Mouse (Mus musculus): ENCODE data around the gene Tgfbi. TPM values are rescaled to one million over a fixed set of nuclear protein-coding genes. Genes with fewer than 3 reads are reported as not detected.
A peak's percentile ranks its signal among the peaks of the same experiment; 100 is the strongest.

Gene Tgfbi
- polyA plus RNA-seq, 1 experiment from 2014 or later, result 408 TPM

DNA sequence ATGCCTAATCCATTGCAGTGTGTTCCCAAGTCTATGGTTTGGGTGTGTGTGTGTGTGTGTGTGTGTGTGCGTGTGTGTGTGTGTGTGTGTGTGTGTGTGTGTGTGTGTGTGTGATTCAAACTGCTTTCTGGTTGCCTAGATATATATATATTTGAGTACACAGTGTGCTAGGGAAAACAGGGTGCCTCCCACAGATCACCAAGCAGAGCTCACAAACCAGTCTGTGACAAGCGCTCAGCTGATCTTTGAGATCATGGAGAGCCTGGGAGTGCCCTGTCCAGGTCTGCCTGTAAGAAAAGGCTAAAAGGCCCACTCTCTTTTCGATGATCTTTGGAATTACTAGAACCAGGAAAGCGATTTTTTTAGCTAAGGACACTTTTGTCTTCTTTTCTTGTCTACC lies 34.2 kb upstream of the Tgfbi start:
- peak overlapping the region; percentile 62; the same call in 1 of the 2 replicates for H3K27ac ChIP-seq (ENCODE audit: low read length)
- no peak for TF ChIP-seq CTCF (IDR thresholded peaks at IDR 0.05)
- TF ChIP-seq EP300 (IDR thresholded peaks at IDR 0.05), result no peak
- WGBS, result 80% methylated on average over 4 of the region's 4 CpGs
- H3K9ac ChIP-seq (replicated peaks; ENCODE audit: low read depth), result no peak overlapping the region
- H3K4me3 ChIP-seq (ENCODE audit: low read depth, low read length), result no peak overlapping the region
- ATAC-seq, result no peak
- H3K9me3 ChIP-seq (ENCODE audit: low read length), result no peaks in the 10 kb centered on the region
- no peaks in the 10 kb centered on the region for H3K27me3 ChIP-seq (replicated peaks; ENCODE audit: insufficient read depth, low read length)
- 0 out of 2 replicates have a peak, but pooled peaks cover 3% of the 10 kb centered on the region for H3K4me1 ChIP-seq (ENCODE audit: insufficient read depth, low read depth, low read length)
- no peak for DNase-seq (ENCODE audit: low spot score)
- H3K36me3 ChIP-seq (ENCODE audit: insufficient read depth, low read length), result no peaks in the 10 kb centered on the region
- no peak overlapping the region for H3K4me2 ChIP-seq (replicated peaks; ENCODE audit: low read depth, low read length)

DNA sequence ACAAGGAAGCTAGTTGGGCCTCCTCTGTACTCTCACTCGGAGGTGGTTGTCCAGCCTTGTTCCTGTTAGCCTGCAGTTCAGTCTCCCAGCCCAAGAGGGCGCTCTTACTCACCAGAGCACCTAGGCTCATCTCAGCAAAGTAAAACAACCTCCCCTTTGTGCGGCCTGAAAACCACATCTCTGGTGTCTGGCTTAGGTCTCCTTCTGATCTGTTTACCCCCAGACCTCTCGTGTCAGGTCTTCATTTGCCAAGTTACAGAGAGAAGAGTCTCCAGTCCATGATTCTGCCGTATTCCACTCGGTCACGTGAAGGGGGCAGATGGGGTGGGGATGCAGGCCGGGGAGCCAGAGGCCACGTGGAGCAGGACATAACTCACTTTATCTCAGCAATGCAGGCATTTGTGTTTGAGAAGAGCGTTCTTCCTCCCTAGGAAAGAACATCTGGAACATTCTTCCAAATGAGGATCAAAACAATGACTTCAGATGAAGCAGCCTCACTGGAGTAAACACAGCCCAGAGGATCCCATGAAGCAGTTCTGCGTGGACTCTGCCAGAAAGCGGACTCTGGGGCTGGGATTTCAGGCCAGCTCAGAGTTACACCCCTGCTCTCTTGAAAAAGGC lies 33.5 kb upstream of the Tgfbi start:
- no peak overlapping the region for H3K4me2 ChIP-seq (replicated peaks; ENCODE audit: low read depth, low read length)
- no peaks in the 10 kb centered on the region for H3K27me3 ChIP-seq (replicated peaks; ENCODE audit: insufficient read depth, low read length)
- H3K4me1 ChIP-seq (ENCODE audit: insufficient read depth, low read depth, low read length), result 0 out of 2 replicates have a peak, but pooled peaks cover 3% of the 10 kb centered on the region
- no peak overlapping the region for H3K9ac ChIP-seq (replicated peaks; ENCODE audit: low read depth)
- DNase-seq (ENCODE audit: low spot score), result peak; percentile 82
- peak; percentile 93 for TF ChIP-seq EP300 (IDR thresholded peaks at IDR 0.05)
- TF ChIP-seq CTCF (IDR thresholded peaks at IDR 0.05), result peak; percentile 96
- H3K9me3 ChIP-seq (ENCODE audit: low read length), result no peaks in the 10 kb centered on the region
- no peaks in the 10 kb centered on the region for H3K36me3 ChIP-seq (ENCODE audit: insufficient read depth, low read length)
- H3K4me3 ChIP-seq (ENCODE audit: low read depth, low read length), result no peak overlapping the region
- ATAC-seq, result peak; percentile 69
- WGBS, result 14% methylated on average over 12 of the region's 12 CpGs
- peak overlapping the region; percentile 62 for H3K27ac ChIP-seq (ENCODE audit: low read length)

DNA sequence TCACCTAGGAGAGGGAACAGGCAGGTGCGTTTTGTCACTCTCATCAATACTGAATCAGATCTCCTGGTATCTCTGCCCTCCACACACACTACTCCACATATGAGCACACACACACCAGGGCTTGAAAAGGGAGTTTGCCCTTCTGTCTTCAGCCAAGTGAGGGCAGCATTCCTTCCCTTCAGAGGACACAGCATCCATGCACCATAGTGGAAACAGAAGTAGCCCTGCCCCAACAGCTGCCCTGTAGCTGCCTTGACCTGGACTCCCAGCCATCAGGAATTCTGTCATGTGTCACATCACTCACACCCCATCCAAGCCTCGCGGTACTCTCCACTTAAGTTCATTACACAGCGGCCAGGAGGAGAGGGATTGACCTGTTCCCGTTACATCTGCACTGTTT lies 31.2 kb upstream of the Tgfbi start:
- Histone ChIP-seq H3K9me3 (ENCODE audit: low read length) (no peaks in the 10 kb centered on the region), H3K9ac (replicated peaks; ENCODE audit: low read depth) (no peak overlapping the region), H3K27ac (ENCODE audit: low read length) (no peak overlapping the region), H3K4me3 (ENCODE audit: low read depth, low read length) (no peak overlapping the region), H3K36me3 (ENCODE audit: insufficient read depth, low read length) (no peaks in the 10 kb centered on the region), H3K4me2 (replicated peaks; ENCODE audit: low read depth, low read length) (no peak overlapping the region), H3K4me1 (ENCODE audit: insufficient read depth, low read depth, low read length) (0 out of 2 replicates have a peak, but pooled peaks cover 5% of the 10 kb centered on the region), H3K27me3 (replicated peaks; ENCODE audit: insufficient read depth, low read length) (no peaks in the 10 kb centered on the region)
- ATAC-seq (no peak), DNase-seq (ENCODE audit: low spot score) (no peak)
- TF ChIP-seq EP300 (IDR thresholded peaks at IDR 0.05), result no peak
- TF ChIP-seq CTCF (IDR thresholded peaks at IDR 0.05), result peak; percentile 58
- WGBS, result 51% methylated on average over 5 of the region's 5 CpGs

DNA sequence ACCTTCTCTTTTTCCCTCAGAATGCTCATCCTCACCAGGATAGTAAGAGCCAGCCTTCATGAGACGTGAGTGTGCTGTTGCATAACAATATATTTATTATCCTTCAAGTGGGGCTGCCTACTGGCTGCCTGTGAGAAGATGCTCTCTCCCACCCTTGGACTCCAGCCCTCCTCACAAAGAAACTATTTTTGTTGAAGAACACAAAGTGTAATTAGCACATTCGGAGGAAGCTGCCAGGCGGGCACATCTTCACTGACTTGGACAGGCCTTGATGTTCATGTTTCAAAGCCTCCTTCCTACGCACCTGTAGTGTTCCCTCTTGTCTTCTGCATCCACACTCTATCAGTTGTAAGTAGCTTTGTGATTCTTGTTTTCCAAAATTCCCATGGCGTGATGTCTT lies 28.9 kb upstream of the Tgfbi start:
- H3K27ac ChIP-seq (ENCODE audit: low read length), result no peak overlapping the region
- WGBS, result 72% methylated on average over 5 of the region's 5 CpGs
- TF ChIP-seq CTCF (IDR thresholded peaks at IDR 0.05) (no peak), EP300 (IDR thresholded peaks at IDR 0.05) (no peak)

DNA sequence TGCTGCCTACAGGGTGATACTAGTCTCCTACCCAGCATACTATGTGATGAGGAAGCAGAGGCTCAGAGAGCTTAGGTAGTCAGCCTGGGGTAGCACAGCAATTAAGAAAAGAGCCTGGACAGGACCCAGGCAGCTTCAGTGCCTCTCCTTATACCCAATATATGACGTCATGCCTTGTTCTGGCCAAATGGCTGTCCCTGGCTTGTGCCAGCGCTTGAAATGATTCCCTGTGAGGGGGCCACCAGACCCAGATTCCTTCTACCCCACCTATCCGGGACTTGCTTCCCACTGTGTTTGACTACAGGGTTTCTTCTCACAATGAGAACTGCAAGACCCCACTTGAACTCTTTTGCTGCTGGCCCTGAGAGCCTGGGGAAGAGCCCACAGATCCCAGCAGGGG lies 27.8 kb upstream of the Tgfbi start:
- Histone ChIP-seq H3K4me2 (replicated peaks; ENCODE audit: low read depth, low read length) (no peak overlapping the region), H3K4me1 (ENCODE audit: insufficient read depth, low read depth, low read length) (0 out of 2 replicates have a peak, but pooled peaks cover 5% of the 10 kb centered on the region), H3K9me3 (ENCODE audit: low read length) (no peaks in the 10 kb centered on the region), H3K27me3 (replicated peaks; ENCODE audit: insufficient read depth, low read length) (no peaks in the 10 kb centered on the region), H3K4me3 (ENCODE audit: low read depth, low read length) (no peak overlapping the region), H3K27ac (ENCODE audit: low read length) (no peak overlapping the region; the same call in 1 of the 2 replicates), H3K9ac (replicated peaks; ENCODE audit: low read depth) (no peak overlapping the region), H3K36me3 (ENCODE audit: insufficient read depth, low read length) (no peaks in the 10 kb centered on the region)
- DNase-seq (ENCODE audit: low spot score), result no peak
- TF ChIP-seq CTCF (IDR thresholded peaks at IDR 0.05), result no peak
- TF ChIP-seq EP300 (IDR thresholded peaks at IDR 0.05), result no peak
- peak; percentile 16; the same call in 1 of the 2 replicates for ATAC-seq
- WGBS, result 9% methylated on average over 3 of the region's 3 CpGs

More for the DNA sequence above, 28.9 kb upstream of the Tgfbi start:
- no peak overlapping the region for H3K4me3 ChIP-seq (ENCODE audit: low read depth, low read length)
- no peaks in the 10 kb centered on the region for H3K36me3 ChIP-seq (ENCODE audit: insufficient read depth, low read length)
- H3K4me1 ChIP-seq (ENCODE audit: insufficient read depth, low read depth, low read length), result 0 out of 2 replicates have a peak, but pooled peaks cover 5% of the 10 kb centered on the region
- no peaks in the 10 kb centered on the region for H3K27me3 ChIP-seq (replicated peaks; ENCODE audit: insufficient read depth, low read length)
- no peak overlapping the region for H3K4me2 ChIP-seq (replicated peaks; ENCODE audit: low read depth, low read length)
- no peak overlapping the region for H3K9ac ChIP-seq (replicated peaks; ENCODE audit: low read depth)
- ATAC-seq (no peak), DNase-seq (ENCODE audit: low spot score) (no peak)
- H3K9me3 ChIP-seq (ENCODE audit: low read length), result no peaks in the 10 kb centered on the region

DNA sequence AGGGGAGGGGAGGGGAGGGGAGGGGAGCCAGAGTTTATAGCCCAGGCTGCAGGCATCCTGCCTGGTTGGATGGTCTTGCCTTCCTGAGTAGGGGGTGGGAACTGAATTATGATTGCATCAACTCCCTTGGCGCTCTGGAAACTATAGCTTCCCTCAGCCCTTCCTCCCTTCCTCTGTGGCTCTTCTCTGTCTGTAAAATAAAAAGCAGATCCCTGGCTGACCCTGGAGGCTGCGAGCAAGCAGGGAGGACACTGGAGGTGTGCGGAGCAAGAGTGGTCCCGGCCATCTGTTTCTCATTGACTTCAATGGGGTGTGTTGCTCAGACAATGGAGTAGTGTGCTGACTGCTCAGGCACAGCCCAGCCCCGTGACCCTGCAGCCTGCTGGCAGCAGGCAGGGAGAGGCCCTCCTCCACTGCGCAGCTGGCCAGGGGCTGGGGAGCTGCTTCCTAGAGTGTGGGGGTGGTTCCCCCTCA lies 27.3 kb upstream of the Tgfbi start:
- Histone ChIP-seq H3K36me3 (ENCODE audit: insufficient read depth, low read length) (no peaks in the 10 kb centered on the region), H3K4me3 (ENCODE audit: low read depth, low read length) (no peak overlapping the region), H3K9me3 (ENCODE audit: low read length) (no peaks in the 10 kb centered on the region), H3K27ac (ENCODE audit: low read length) (peak overlapping the region; percentile 51; the same call in 1 of the 2 replicates), H3K27me3 (replicated peaks; ENCODE audit: insufficient read depth, low read length) (no peaks in the 10 kb centered on the region), H3K4me2 (replicated peaks; ENCODE audit: low read depth, low read length) (peak overlapping the region; percentile 8; the same call in 1 of the 2 replicates), H3K4me1 (ENCODE audit: insufficient read depth, low read depth, low read length) (0 out of 2 replicates have a peak, but pooled peaks cover 5% of the 10 kb centered on the region), H3K9ac (replicated peaks; ENCODE audit: low read depth) (no peak overlapping the region)
- TF ChIP-seq CTCF (IDR thresholded peaks at IDR 0.05) (no peak), EP300 (IDR thresholded peaks at IDR 0.05) (no peak)
- 0% methylated on average over 6 of the region's 6 CpGs for WGBS
- ATAC-seq (peak; percentile 85), DNase-seq (ENCODE audit: low spot score) (peak; percentile 62)
